Mouse (Mus musculus): ENCODE results near the gene Gm8122. TPM values are rescaled to one million over a fixed set of nuclear protein-coding genes. Genes with fewer than 3 reads are reported as not detected.
"Not testable (repeated sequence)": the region's sequence is repeated elsewhere in the genome, so short reads cannot be mapped to it uniquely, and the experiment has no call there.

The Gm8122 gene
- polyA plus RNA-seq (2014; fragmentation: Nextera tagmentation; extraction: Ambion mirVana), result not detected in 2 replicates

DNA sequence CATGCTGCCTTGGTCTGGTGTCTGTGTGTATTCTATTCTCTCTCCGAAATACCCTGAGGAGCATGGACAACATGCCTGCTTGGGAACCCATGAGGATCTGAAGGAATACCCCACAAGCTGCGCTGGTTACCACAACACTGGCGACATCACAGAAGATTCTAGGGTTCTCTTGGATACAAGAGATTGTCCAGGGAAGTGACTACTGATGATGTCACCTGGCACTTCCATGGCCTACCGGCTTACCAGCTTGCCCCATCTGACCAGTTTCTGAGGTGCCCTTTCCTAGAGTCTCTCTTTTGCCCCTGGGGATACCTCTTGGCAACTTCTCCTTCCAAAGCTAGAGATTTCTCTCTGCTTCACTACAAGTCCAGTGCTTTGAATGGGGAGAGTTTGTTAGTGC, at the start of gene Gm8122:
Gene Gm8122, minus strand, starts transcription at position 101 of the 400 bp plus-strand sequence.
- H3K36me3 ChIP-seq (ENCODE audit: control insufficient read depth, insufficient read depth, low read length); H3K4me2 ChIP-seq; H3K4me1 ChIP-seq (ENCODE audit: control insufficient read depth, insufficient read depth, low read length); ATAC-seq (replicated peaks; ENCODE audit: insufficient number of reproducible peaks, low FRiP score, low TSS enrichment); H3K27ac ChIP-seq (ENCODE audit: low read depth, low read length); H3K9me3 ChIP-seq (replicated peaks; ENCODE audit: control insufficient read depth, low read length); H3K9ac ChIP-seq (ENCODE audit: low read depth, low read length); H3K27me3 ChIP-seq (ENCODE audit: control insufficient read depth, insufficient read depth, low read length); H3K4me3 ChIP-seq (ENCODE audit: low read depth, low read length): not testable (repeated sequence)
- 88% methylated on average over 3 of the region's 4 CpGs for WGBS (ENCODE audit: insufficient replicate concordance)

DNA sequence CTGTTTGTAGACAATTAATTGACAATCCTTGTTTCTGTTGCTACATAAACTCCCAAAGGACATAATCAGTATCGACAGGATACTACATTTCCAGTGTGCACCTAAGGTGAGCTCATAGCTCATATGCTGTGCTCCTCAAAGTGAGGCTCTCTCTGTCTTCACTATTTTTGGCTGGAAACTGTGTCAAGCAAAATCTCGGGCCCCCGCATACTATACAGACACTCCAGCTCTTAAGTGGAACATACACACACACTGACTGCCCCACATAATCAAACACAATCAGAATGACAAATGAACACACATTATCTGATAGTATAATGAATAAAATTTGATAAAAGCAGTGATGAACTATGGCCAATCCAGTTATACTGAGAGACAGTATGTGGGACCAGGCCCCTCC, 43.6 kb upstream of the Gm8122 start:
- not testable (repeated sequence) for H3K9me3 ChIP-seq (replicated peaks; ENCODE audit: control insufficient read depth, low read length); ATAC-seq (replicated peaks; ENCODE audit: insufficient number of reproducible peaks, low FRiP score, low TSS enrichment); H3K27ac ChIP-seq (ENCODE audit: low read depth, low read length); H3K36me3 ChIP-seq (ENCODE audit: control insufficient read depth, insufficient read depth, low read length); H3K4me1 ChIP-seq (ENCODE audit: control insufficient read depth, insufficient read depth, low read length); H3K27me3 ChIP-seq (ENCODE audit: control insufficient read depth, insufficient read depth, low read length); H3K4me3 ChIP-seq (ENCODE audit: low read depth, low read length); H3K4me2 ChIP-seq; H3K9ac ChIP-seq (ENCODE audit: low read depth, low read length)
- 76% methylated on average over 3 of the region's 3 CpGs for WGBS (ENCODE audit: insufficient replicate concordance)

DNA sequence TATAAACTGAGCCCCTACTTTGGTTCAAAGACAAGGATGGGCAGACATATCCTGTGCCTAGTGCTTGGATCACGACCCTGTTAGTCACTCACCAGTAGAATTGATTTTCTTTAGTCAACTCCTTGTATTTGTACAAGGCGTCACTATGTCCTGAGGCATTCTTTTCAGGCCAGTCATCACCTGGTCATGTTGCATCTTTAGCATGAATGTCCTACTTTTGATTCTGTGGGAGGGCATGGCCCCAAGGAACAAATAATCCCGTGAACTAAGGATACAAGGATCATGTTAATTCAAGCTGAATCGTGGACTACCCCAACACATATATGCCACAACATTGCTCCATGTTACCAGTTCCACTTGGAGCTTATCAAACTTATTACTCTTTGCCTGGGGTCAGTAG, 43.0 kb upstream of the Gm8122 start:
- H3K27me3 ChIP-seq (ENCODE audit: control insufficient read depth, insufficient read depth, low read length); H3K36me3 ChIP-seq (ENCODE audit: control insufficient read depth, insufficient read depth, low read length); H3K27ac ChIP-seq (ENCODE audit: low read depth, low read length); H3K9ac ChIP-seq (ENCODE audit: low read depth, low read length); H3K4me1 ChIP-seq (ENCODE audit: control insufficient read depth, insufficient read depth, low read length); H3K9me3 ChIP-seq (replicated peaks; ENCODE audit: control insufficient read depth, low read length); ATAC-seq (replicated peaks; ENCODE audit: insufficient number of reproducible peaks, low FRiP score, low TSS enrichment); H3K4me2 ChIP-seq; H3K4me3 ChIP-seq (ENCODE audit: low read depth, low read length): not testable (repeated sequence)
- 53% methylated on average over 4 of the region's 4 CpGs for WGBS (ENCODE audit: insufficient replicate concordance)

DNA sequence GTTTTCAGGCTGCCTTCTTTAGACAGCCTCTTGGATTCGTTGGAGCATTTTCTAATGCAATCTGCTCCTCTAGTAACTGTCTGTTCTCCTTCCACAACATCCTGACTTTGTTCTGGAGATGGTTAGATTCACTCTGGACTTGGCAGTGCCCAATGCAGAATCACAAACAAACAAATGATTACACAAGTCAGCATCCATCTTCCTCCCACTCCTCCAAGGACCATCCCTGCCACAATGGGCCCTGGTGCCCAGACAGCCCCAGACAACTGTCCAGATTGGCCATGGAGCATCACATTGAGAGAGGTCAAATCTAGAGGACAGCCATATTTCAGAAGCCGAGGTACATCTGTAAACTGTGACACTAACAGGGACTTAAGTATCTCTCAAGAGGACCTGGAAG, 42.4 kb upstream of the Gm8122 start:
- H3K27ac ChIP-seq (ENCODE audit: low read depth, low read length); H3K9me3 ChIP-seq (replicated peaks; ENCODE audit: control insufficient read depth, low read length); ATAC-seq (replicated peaks; ENCODE audit: insufficient number of reproducible peaks, low FRiP score, low TSS enrichment); H3K4me3 ChIP-seq (ENCODE audit: low read depth, low read length); H3K9ac ChIP-seq (ENCODE audit: low read depth, low read length); H3K27me3 ChIP-seq (ENCODE audit: control insufficient read depth, insufficient read depth, low read length); H3K4me2 ChIP-seq; H3K36me3 ChIP-seq (ENCODE audit: control insufficient read depth, insufficient read depth, low read length); H3K4me1 ChIP-seq (ENCODE audit: control insufficient read depth, insufficient read depth, low read length): not testable (repeated sequence)
- WGBS (ENCODE audit: insufficient replicate concordance), result 53% methylated on average over 2 of the region's 2 CpGs

DNA sequence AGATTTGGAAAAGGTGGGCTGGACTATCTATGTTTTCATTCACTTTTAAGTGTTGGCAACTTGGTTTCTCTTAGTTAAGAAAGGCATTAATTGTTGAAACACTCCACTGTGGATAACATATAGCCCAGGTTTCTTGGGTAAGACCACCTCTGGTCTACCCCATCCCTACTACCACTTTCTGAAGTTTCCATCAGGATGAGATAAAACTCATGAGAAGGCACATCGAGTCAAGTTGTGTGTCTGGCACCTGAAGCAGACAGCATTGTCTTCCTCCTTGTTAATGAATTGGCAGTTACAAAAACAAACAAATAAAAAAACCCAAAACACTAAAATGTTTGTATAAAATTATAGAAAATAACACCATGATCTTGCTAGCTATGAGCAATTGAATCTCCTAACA, 40.6 kb upstream of the Gm8122 start:
- not testable (repeated sequence) for H3K27ac ChIP-seq (ENCODE audit: low read depth, low read length); H3K36me3 ChIP-seq (ENCODE audit: control insufficient read depth, insufficient read depth, low read length); ATAC-seq (replicated peaks; ENCODE audit: insufficient number of reproducible peaks, low FRiP score, low TSS enrichment); H3K9me3 ChIP-seq (replicated peaks; ENCODE audit: control insufficient read depth, low read length); H3K4me3 ChIP-seq (ENCODE audit: low read depth, low read length); H3K27me3 ChIP-seq (ENCODE audit: control insufficient read depth, insufficient read depth, low read length); H3K9ac ChIP-seq (ENCODE audit: low read depth, low read length); H3K4me1 ChIP-seq (ENCODE audit: control insufficient read depth, insufficient read depth, low read length); H3K4me2 ChIP-seq
- 79% methylated on average over 1 of the region's 1 CpGs for WGBS (ENCODE audit: insufficient replicate concordance)

DNA sequence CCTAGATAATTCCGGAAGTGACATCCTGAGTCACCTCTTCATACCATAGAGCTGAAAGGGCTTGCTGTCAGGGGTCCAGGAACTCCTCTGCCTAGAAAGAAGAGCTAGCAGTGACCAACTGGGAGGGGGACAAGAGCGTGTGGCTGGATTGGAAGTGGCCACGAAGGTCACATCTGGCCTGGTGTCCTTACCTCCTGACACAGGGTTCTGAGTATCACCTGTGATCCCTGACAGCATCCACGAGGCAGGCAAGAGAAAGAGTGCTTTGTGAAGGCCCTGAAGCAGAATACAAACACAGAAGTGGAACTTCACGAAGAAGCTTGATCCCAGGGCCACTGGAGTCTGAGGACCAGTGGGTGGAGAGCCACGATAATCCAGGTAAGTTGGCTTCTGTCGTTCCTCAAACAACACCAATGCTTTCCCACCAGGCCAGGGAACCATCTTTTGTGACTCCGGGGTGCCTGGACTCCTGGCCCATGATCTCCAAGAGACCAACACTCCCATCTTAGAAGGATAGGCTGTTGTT, 39.9 kb upstream of the Gm8122 start, which contains the start of gene Gm9732:
Gene Gm9732, plus strand, starts transcription at position 51 of the 526 bp plus-strand sequence.
- H3K27me3 ChIP-seq (ENCODE audit: control insufficient read depth, insufficient read depth, low read length); H3K27ac ChIP-seq (ENCODE audit: low read depth, low read length); ATAC-seq (replicated peaks; ENCODE audit: insufficient number of reproducible peaks, low FRiP score, low TSS enrichment); H3K36me3 ChIP-seq (ENCODE audit: control insufficient read depth, insufficient read depth, low read length); H3K4me3 ChIP-seq (ENCODE audit: low read depth, low read length); H3K4me2 ChIP-seq; H3K9me3 ChIP-seq (replicated peaks; ENCODE audit: control insufficient read depth, low read length); H3K4me1 ChIP-seq (ENCODE audit: control insufficient read depth, insufficient read depth, low read length); H3K9ac ChIP-seq (ENCODE audit: low read depth, low read length): not testable (repeated sequence)
- 76% methylated on average over 8 of the region's 8 CpGs for WGBS (ENCODE audit: insufficient replicate concordance)

DNA sequence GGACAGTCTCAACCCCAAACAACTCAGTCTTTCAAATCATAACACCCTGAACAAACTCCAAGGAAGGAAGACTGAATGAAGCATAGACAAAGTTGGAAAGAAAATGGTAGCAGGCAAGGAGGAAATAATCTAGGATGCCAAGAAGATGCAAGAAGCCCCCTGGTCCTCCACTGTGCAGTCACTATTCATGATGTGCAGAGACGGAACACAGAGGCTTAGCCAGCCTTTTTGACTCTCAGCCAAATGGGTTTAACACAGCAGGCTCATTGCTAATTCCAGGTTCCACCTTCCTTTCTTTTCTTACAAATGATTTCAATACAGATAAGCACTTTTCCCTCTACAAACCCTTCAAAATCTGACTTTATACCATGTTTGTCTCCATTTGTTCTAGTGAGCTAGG, 38.1 kb upstream of the Gm8122 start:
- not testable (repeated sequence) for H3K27me3 ChIP-seq (ENCODE audit: control insufficient read depth, insufficient read depth, low read length); ATAC-seq (replicated peaks; ENCODE audit: insufficient number of reproducible peaks, low FRiP score, low TSS enrichment); H3K9me3 ChIP-seq (replicated peaks; ENCODE audit: control insufficient read depth, low read length); H3K4me3 ChIP-seq (ENCODE audit: low read depth, low read length); H3K4me2 ChIP-seq; H3K4me1 ChIP-seq (ENCODE audit: control insufficient read depth, insufficient read depth, low read length); H3K27ac ChIP-seq (ENCODE audit: low read depth, low read length); H3K36me3 ChIP-seq (ENCODE audit: control insufficient read depth, insufficient read depth, low read length); H3K9ac ChIP-seq (ENCODE audit: low read depth, low read length)
- WGBS (ENCODE audit: insufficient replicate concordance), result 76% methylated on average over 1 of the region's 1 CpGs

DNA sequence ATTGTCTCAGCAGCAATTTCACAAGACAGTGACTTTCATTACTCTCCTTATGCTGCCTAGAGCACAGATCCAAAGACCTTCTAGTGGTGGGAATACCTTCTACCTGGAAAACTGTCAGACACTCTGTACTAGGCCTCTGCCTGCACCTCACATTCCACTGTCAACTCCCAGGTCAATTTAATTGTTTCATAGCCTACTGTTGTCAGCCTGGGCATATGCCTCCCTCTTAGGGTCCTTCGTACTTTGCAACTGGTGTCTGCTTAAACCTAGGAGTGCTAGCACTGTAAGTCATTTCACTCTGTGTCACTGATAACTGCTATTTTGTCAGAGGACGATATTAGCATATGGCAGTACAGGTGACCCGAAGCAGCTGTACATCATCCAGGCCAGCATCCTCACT, 34.1 kb upstream of the Gm8122 start:
- H3K4me3 ChIP-seq (ENCODE audit: low read depth, low read length); H3K27ac ChIP-seq (ENCODE audit: low read depth, low read length); H3K27me3 ChIP-seq (ENCODE audit: control insufficient read depth, insufficient read depth, low read length); H3K36me3 ChIP-seq (ENCODE audit: control insufficient read depth, insufficient read depth, low read length); H3K9me3 ChIP-seq (replicated peaks; ENCODE audit: control insufficient read depth, low read length); H3K9ac ChIP-seq (ENCODE audit: low read depth, low read length); ATAC-seq (replicated peaks; ENCODE audit: insufficient number of reproducible peaks, low FRiP score, low TSS enrichment); H3K4me1 ChIP-seq (ENCODE audit: control insufficient read depth, insufficient read depth, low read length); H3K4me2 ChIP-seq: not testable (repeated sequence)
- WGBS (ENCODE audit: insufficient replicate concordance), result 78% methylated on average over 2 of the region's 3 CpGs

DNA sequence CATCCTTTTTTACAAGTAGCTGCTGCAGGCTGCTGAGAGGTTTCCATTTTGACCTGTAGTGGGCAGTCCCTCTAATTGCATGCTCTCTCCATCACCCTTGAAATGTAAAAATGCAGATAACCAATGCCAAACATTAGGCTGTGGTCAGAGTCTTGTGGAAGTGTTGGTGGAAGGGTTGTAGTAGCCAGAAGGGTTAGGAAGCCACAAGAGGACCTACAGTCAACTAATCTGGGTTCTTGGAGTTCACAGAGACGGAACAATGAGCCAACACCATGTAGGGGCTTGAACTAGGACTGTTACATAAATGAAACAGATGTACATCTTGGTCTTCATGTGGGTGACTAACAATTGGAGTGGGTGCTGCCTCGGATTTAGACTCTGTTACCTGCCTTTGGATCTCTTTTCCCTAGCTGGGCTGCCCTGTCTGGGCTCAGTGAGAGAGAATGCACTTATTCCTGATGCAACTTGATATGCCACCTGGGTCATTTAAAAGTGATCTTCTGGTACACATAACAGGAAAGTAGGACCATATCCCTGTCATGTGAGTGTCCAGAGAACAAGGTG, 33.5 kb upstream of the Gm8122 start:
- H3K4me2 ChIP-seq; ATAC-seq (replicated peaks; ENCODE audit: insufficient number of reproducible peaks, low FRiP score, low TSS enrichment); H3K4me1 ChIP-seq (ENCODE audit: control insufficient read depth, insufficient read depth, low read length); H3K36me3 ChIP-seq (ENCODE audit: control insufficient read depth, insufficient read depth, low read length); H3K27ac ChIP-seq (ENCODE audit: low read depth, low read length); H3K9me3 ChIP-seq (replicated peaks; ENCODE audit: control insufficient read depth, low read length); H3K4me3 ChIP-seq (ENCODE audit: low read depth, low read length); H3K9ac ChIP-seq (ENCODE audit: low read depth, low read length); H3K27me3 ChIP-seq (ENCODE audit: control insufficient read depth, insufficient read depth, low read length): not testable (repeated sequence)
- WGBS (ENCODE audit: insufficient replicate concordance), result 47% methylated on average over 2 of the region's 2 CpGs
